Mouse (Mus musculus) B cell, adult (primary cell): Measurements from ENCODE around the gene Slc43a3. TPM values are rescaled to one million over a fixed set of nuclear protein-coding genes. Genes with fewer than 3 reads are reported as not detected.

Source experiments
- total RNA-seq: library from RNA; stranded (reverse); gene quantifications from 4 replicates; pipeline ENCODE4 v1.2.4, GENCODE M21; 2023; ENCODE audit not compliant: inconsistent age

The Slc43a3 gene
- 6.9 to 14.2 TPM (median 7.5 TPM) in 4 replicates for total RNA-seq

DNA sequence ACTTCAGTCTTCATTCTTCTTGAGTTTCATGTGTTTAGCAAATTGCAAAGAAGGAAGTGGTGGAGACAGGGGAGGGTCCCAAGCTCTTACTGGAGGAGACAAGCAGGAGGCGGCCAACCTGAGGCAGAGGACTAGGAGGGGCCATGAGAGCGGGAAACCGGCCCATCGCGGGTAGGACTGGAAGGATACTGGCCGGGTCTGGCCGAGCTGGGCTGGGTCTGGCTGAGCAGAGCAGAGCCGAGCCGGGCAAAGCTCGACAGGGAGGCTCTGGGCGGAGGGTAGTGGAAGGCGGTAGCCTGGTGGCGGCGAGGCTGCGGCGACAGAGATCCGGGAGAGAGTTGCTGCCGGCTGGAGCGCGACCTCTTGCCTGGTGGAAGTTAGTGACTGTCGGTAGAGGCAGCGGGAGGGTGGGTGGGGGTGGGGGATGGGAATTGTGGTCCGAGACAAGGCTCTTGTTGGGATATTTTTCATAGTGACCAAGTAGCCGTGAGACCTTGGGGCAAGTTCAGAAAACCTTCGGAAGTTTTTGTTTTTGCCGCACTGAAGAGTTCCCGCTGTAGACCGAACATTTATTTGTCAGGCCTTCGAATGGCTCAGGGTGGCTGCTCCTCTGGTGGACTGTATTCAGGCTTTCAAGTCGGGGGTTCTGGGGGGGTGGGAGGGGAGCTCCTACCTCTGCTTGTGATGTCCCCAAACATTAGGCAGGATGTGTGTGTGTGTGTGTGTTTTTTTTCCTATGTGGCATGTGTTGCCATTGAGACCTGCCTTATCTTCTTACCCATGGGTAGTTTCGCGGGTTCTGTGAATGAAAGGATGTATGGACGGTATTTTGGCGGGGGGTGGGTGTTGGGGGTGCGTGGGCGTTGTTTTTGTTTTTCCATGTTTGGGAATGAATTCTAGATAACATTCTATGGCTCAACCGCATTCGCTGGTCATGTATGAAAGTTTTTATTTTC lies at the start of gene Slc43a3:
Slc43a3 (plus strand) TSS at position 106 of the 956 bp plus-strand sequence.

DNA sequence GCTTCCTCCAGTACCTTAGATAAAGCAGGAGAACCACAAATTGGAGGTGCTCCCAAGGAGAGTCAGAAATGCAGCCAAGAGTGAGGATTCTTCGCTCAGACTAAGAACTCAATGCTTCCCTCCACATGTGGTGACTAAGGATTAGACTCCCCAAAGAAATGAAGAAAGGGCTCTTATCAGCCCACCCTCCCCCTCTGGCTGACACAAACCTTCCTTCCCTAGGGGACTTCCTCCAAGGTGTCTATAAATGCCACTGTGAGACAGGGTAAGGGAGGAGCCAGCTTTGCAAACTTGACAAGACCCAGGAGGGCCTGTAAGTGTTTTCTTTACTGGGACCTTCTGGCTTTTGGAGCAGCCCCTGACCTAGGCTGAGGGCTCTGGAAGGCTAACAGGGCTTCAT lies 43.8 kb downstream of the Slc43a3 start, which contains the start of gene Prg2:
Prg2 (plus strand) TSS at position 274 of the 400 bp plus-strand sequence.

DNA sequence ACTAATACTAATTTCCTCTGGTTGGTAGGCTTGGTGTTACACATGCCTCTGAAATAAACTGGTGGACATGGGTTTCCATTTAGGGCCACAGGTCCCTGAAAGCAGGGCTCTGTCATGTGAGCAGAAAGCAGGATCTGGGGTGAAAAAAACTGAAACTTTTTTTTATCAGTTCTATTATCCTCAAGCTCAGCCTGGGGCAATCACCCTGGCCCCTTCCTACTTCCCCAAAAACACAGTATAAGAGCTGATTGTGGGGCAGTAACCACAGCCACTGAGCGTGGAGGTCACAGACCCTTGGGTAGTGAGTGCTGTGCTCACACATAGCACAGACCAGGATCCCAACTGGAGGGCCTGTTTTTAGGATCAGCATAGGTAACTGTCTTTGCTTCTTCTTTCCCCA lies 51.6 kb downstream of the Slc43a3 start, which contains the start of gene Prg3:
Prg3 (plus strand) TSS at position 286 of the 400 bp plus-strand sequence.

Other genes with a start within 250 kb of the Slc43a3 start
- gene Zdhhc5, start 221.4 kb upstream of the Slc43a3 start, total RNA-seq, result 52.4 to 63.1 TPM (median 59.3 TPM) in 4 replicates
- gene Clp1, start 209.2 kb upstream of the Slc43a3 start, total RNA-seq, result 22.6 to 25.0 TPM (median 23.5 TPM) in 4 replicates
- gene Ypel4, start 202.5 kb upstream of the Slc43a3 start, total RNA-seq, result 0.45 TPM in 1 of 4 replicates, not detected in the others
- not detected in 4 replicates for gene Gm19426, start 192.9 kb upstream of the Slc43a3 start, total RNA-seq
- 0.30 to 0.93 TPM (median 0.51 TPM) in 4 replicates for gene Serping1, start 161.1 kb upstream of the Slc43a3 start, total RNA-seq
- gene Ube2l6, start 137.8 kb upstream of the Slc43a3 start, total RNA-seq, result 9.9 to 13.6 TPM (median 11.4 TPM) in 4 replicates
- gene Smtnl1, start 113.9 kb upstream of the Slc43a3 start, total RNA-seq, result not detected in 4 replicates
- 16.3 to 24.5 TPM (median 21.0 TPM) in 4 replicates for gene Timm10, start 109.6 kb upstream of the Slc43a3 start, total RNA-seq
- 5.3 to 9.8 TPM (median 7.3 TPM) in 4 replicates for gene Slc43a1, start 97.7 kb upstream of the Slc43a3 start, total RNA-seq
- gene Rtn4rl2, start 49.9 kb upstream of the Slc43a3 start, total RNA-seq, result 1.3 TPM in 1 of 4 replicates, not detected in the others
- gene Prg2, start 43.9 kb downstream of the Slc43a3 start, total RNA-seq, result 1.1 to 3.4 TPM (median 1.7 TPM) in 4 replicates
- not detected in 4 replicates for gene Prg3, start 51.6 kb downstream of the Slc43a3 start, total RNA-seq
- gene Ssrp1, start 100.7 kb downstream of the Slc43a3 start, total RNA-seq, result 180 to 189 TPM (median 187 TPM) in 4 replicates
- gene P2rx3, start 100.9 kb downstream of the Slc43a3 start, total RNA-seq, result 0.29 to 1.00 TPM (median 0.51 TPM) in 3 of 4 replicates, not detected in the other
- gene Tnks1bp1, start 111.4 kb downstream of the Slc43a3 start, total RNA-seq, result 32.7 to 44.1 TPM (median 38.3 TPM) in 4 replicates
- not detected in 4 replicates for gene Aplnr, start 199.6 kb downstream of the Slc43a3 start, total RNA-seq